Mouse (Mus musculus): ENCODE measurements around the gene Vmn1r194. TPM values are rescaled to one million over a fixed set of nuclear protein-coding genes. Genes with fewer than 3 reads are reported as not detected.

Vmn1r194 gene
- not detected in 4 replicates for total RNA-seq (2023; ENCODE audit: inconsistent age)

DNA sequence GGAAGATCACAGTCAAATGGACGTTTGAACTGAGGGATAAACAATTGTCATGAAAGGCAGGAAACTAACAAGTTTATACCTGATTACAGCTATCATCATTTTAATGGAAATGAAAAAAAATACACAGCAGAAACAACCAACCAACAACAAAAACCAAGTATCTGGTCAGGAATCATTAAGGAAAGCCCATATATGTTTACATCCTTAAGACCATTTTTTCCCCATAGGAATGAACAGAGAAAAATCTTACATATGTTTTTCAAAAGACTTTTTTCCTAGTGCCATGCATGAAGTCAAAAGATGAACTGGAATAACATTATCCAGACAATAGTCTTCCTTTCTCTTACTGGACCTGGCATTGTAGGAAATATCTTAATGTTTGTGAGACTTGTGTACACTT is at the start of gene Vmn1r194:
Gene Vmn1r194 (plus strand): TSS at position 301 of the 400 bp plus-strand sequence.

DNA sequence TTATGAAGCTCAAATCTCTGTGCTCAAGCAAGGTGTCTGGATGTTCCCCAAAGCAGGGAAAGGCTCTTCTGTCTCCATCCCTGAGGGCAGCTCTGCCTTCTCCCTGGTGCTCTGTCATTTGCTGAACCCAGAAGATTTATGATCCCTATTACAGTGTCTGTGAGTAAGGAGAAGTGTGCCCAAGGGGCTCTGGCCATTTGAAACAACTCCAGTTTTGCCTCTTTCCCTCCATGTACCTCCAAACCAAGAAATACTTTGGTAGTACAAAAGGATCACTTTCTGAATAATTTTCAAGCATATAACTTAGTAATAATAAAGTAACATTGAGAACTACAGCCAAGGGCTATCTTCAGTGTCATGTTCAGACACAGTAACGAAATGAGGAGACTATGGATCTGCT is 21.0 kb upstream of the Vmn1r194 start, which contains the start of gene Vmn1r193:
Gene Vmn1r193 (minus strand): TSS at position 101 of the 400 bp plus-strand sequence.

DNA sequence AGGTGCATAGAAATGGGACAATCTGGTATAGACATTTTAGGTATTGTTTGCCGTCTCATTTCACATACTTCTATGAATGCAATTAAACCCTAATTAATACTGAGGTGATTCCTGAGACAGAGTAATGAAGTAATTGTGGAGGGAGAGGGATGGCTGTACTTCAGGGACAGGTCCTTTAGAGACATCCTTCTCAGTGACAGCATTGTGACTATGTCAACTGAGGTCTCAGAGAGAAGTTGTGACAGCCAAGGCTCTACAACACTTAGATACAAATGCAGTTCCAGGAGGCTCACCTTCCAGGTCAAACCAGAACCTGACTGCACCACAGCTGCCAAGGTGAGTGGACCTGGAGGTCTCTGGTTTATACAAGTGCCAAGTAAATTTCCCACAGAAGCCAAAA is 26.2 kb downstream of the Vmn1r194 start, which contains the start of gene Vmn1r195:
Gene Vmn1r195 (plus strand): TSS at position 301 of the 400 bp plus-strand sequence.

DNA sequence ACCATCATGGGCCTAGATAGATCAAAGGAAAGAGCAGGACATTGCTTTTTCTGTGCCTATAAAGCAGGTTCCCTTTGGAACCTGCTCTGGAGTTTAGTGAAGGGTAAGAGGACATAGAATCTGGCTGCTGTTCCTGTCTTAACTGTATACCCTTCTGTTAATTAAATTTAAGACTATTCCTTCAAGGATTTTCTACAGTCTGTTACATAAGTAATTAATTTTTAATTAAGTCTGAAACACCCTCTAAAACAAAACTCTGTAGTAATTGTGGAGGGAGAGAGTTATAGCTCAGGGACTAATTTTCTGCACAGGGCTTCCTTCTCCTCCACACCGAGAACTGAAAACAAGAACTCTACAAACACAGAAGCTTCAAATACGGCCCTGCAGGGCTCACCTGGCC is 45.6 kb downstream of the Vmn1r194 start, which contains the start of gene Vmn1r196:
Gene Vmn1r196 (plus strand): TSS at position 301 of the 400 bp plus-strand sequence.

Other genes with a start within 250 kb of the Vmn1r194 start
- 0.42 to 1.4 TPM (median 0.62 TPM) in 4 replicates for gene Prss16, start 234.5 kb upstream of the Vmn1r194 start, total RNA-seq (2023; ENCODE audit: inconsistent age)
- gene Hist1h2ah, start 208.6 kb upstream of the Vmn1r194 start, total RNA-seq (2023; ENCODE audit: inconsistent age): 52.9 to 158 TPM (median 73.5 TPM) in 4 replicates
- gene Hist1h2bk, start 208.3 kb upstream of the Vmn1r194 start, total RNA-seq (2023; ENCODE audit: inconsistent age): 59.7 to 88.4 TPM (median 71.1 TPM) in 4 replicates
- gene Hist1h4i, start 202.9 kb upstream of the Vmn1r194 start, total RNA-seq (2023; ENCODE audit: inconsistent age): 102 to 154 TPM (median 106 TPM) in 4 replicates
- 71.8 to 120 TPM (median 87.9 TPM) in 4 replicates for gene Hist1h2ag, start 201.3 kb upstream of the Vmn1r194 start, total RNA-seq (2023; ENCODE audit: inconsistent age)
- gene Hist1h2bj, start 201.0 kb upstream of the Vmn1r194 start, total RNA-seq (2023; ENCODE audit: inconsistent age): 59.3 to 73.5 TPM (median 68.5 TPM) in 4 replicates
- not detected in 4 replicates for gene Vmn1r188, start 159.8 kb upstream of the Vmn1r194 start, total RNA-seq (2023; ENCODE audit: inconsistent age)
- gene Vmn1r189, start 138.4 kb upstream of the Vmn1r194 start, total RNA-seq (2023; ENCODE audit: inconsistent age): not detected in 4 replicates
- not detected in 4 replicates for gene Vmn1r191, start 60.2 kb upstream of the Vmn1r194 start, total RNA-seq (2023; ENCODE audit: inconsistent age)
- gene Vmn1r192, start 53.1 kb upstream of the Vmn1r194 start, total RNA-seq (2023; ENCODE audit: inconsistent age): not detected in 4 replicates
- gene Vmn1r193, start 21.1 kb upstream of the Vmn1r194 start, total RNA-seq (2023; ENCODE audit: inconsistent age): not detected in 4 replicates
- gene Vmn1r195, start 26.3 kb downstream of the Vmn1r194 start, total RNA-seq (2023; ENCODE audit: inconsistent age): not detected in 4 replicates
- gene Vmn1r196, start 45.7 kb downstream of the Vmn1r194 start, total RNA-seq (2023; ENCODE audit: inconsistent age): not detected in 4 replicates
- not detected in 4 replicates for gene Vmn1r197, start 80.4 kb downstream of the Vmn1r194 start, total RNA-seq (2023; ENCODE audit: inconsistent age)
- gene Vmn1r198, start 106.1 kb downstream of the Vmn1r194 start, total RNA-seq (2023; ENCODE audit: inconsistent age): not detected in 4 replicates
- gene Vmn1r199, start 135.6 kb downstream of the Vmn1r194 start, total RNA-seq (2023; ENCODE audit: inconsistent age): not detected in 4 replicates
- not detected in 4 replicates for gene Vmn1r200, start 146.2 kb downstream of the Vmn1r194 start, total RNA-seq (2023; ENCODE audit: inconsistent age)
- gene Vmn1r201, start 227.7 kb downstream of the Vmn1r194 start, total RNA-seq (2023; ENCODE audit: inconsistent age): not detected in 4 replicates

All from B cell, adult (primary cell).